Comparison of ENCODE assay signal across 22 mouse cellular contexts in genomic region chr2:134984884-134985283, GRCm38 (mm10).
A peak's percentile ranks its signal among the peaks of the same experiment; 100 is the strongest.
DNase-seq lines count a peak whose midpoint lies in the region; ATAC-seq and TF ChIP-seq lines count a peak whose summit lies in the region.
"Had no signal": no experiment of that assay in that cellular context is flagged by ENCODE, and none has a peak within 500 bp of the region (broad histone marks: within the 10 kb centered on the region; RNA-seq: fewer than 3 reads in every experiment).

No protein-coding gene starts in this region.

- no peak overlapping the region for H3K4me2 ChIP-seq in hindbrain, postnatal 0 days (ENCODE audit: low read depth, low read length)
- H3K4me2 ChIP-seq in hindbrain, embryonic 12.5 days (replicated peaks): no peak overlapping the region
- no peak overlapping the region for H3K4me2 ChIP-seq in neural tube, embryonic 14.5 days (ENCODE audit: low read depth, low read length)
- H3K4me2 ChIP-seq in neural tube, embryonic 15.5 days: no peak overlapping the region
- H3K4me2 ChIP-seq: embryonic facial prominence, embryonic 13.5 days; embryonic facial prominence, embryonic 15.5 days; forebrain, embryonic 12.5 days had no signal

- H3K27me3 ChIP-seq in hindbrain, postnatal 0 days (ENCODE audit: insufficient read depth, low read length): no peaks in the 10 kb centered on the region
- H3K27me3 ChIP-seq in hindbrain, embryonic 12.5 days: no peaks in the 10 kb centered on the region
- H3K27me3 ChIP-seq in neural tube, embryonic 14.5 days (ENCODE audit: control insufficient read depth, insufficient read depth, low read length): no peaks in the 10 kb centered on the region
- no peaks in the 10 kb centered on the region for H3K27me3 ChIP-seq in neural tube, embryonic 15.5 days (replicated peaks)
- H3K27me3 ChIP-seq: embryonic facial prominence, embryonic 13.5 days; embryonic facial prominence, embryonic 15.5 days; forebrain, embryonic 12.5 days had no signal

- DNase-seq in hindbrain, postnatal 0 days (ENCODE audit: low spot score): no peak
- no peak for DNase-seq in thymus, postnatal 10 days (ENCODE audit: low spot score in 2 of 2)
- DNase-seq: adrenal gland, adult 2 months; adrenal gland, postnatal 10 days; adrenal gland, postnatal 25 days; cerebellum, adult 11 months; cerebellum, adult 18-20 months; cerebellum, adult 8-10 months; cerebellum, adult 9-11 months; cerebellum, postnatal 14 days; cerebellum, postnatal 36 days; embryo, embryonic 11 days had no signal

- TF ChIP-seq CTCF in hindbrain, postnatal 0 days (IDR thresholded peaks at IDR 0.05; ENCODE audit: low read depth): no peak

- no peak overlapping the region for H3K4me3 ChIP-seq in hindbrain, postnatal 0 days (ENCODE audit: low read length)
- no peak overlapping the region for H3K4me3 ChIP-seq in hindbrain, embryonic 12.5 days
- no peak overlapping the region for H3K4me3 ChIP-seq in neural tube, embryonic 14.5 days (ENCODE audit: low read depth, low read length)
- H3K4me3 ChIP-seq in neural tube, embryonic 15.5 days (replicated peaks): no peak overlapping the region
- H3K4me3 ChIP-seq: embryonic facial prominence, embryonic 13.5 days; embryonic facial prominence, embryonic 15.5 days; erythroblast, embryonic 14.5 days; forebrain, embryonic 10.5 days; forebrain, embryonic 12.5 days had no signal

- H3K9ac ChIP-seq in hindbrain, postnatal 0 days (replicated peaks; ENCODE audit: low read length): no peak overlapping the region
- H3K9ac ChIP-seq in hindbrain, embryonic 12.5 days: no peak overlapping the region
- no peak overlapping the region for H3K9ac ChIP-seq in neural tube, embryonic 14.5 days (replicated peaks; ENCODE audit: low read depth, low read length)
- H3K9ac ChIP-seq in neural tube, embryonic 15.5 days (replicated peaks): no peak overlapping the region
- H3K9ac ChIP-seq: embryonic facial prominence, embryonic 13.5 days; embryonic facial prominence, embryonic 15.5 days; forebrain, embryonic 12.5 days had no signal

- no peaks in the 10 kb centered on the region for H3K36me3 ChIP-seq in hindbrain, postnatal 0 days (ENCODE audit: insufficient read depth, low read length)
- no peaks in the 10 kb centered on the region for H3K36me3 ChIP-seq in hindbrain, embryonic 12.5 days
- H3K36me3 ChIP-seq in neural tube, embryonic 14.5 days (ENCODE audit: control insufficient read depth, insufficient read depth, low read length): no peaks in the 10 kb centered on the region
- no peaks in the 10 kb centered on the region for H3K36me3 ChIP-seq in neural tube, embryonic 15.5 days
- H3K36me3 ChIP-seq: embryonic facial prominence, embryonic 13.5 days; embryonic facial prominence, embryonic 15.5 days; forebrain, embryonic 10.5 days; forebrain, embryonic 12.5 days had no signal

- H3K27ac ChIP-seq in hindbrain, postnatal 0 days: no peak overlapping the region
- no peak overlapping the region for H3K27ac ChIP-seq in hindbrain, embryonic 12.5 days
- H3K27ac ChIP-seq in neural tube, embryonic 14.5 days (ENCODE audit: low read depth, low read length): no peak overlapping the region
- H3K27ac ChIP-seq in neural tube, embryonic 15.5 days (replicated peaks): no peak overlapping the region
- H3K27ac ChIP-seq: embryonic facial prominence, embryonic 13.5 days; embryonic facial prominence, embryonic 15.5 days; forebrain, embryonic 10.5 days; forebrain, embryonic 12.5 days had no signal

- 0 out of 2 replicates have a peak, but pooled peaks have one; percentile 29 for ATAC-seq in hindbrain, postnatal 0 days
- no peak for ATAC-seq in hindbrain, embryonic 12.5 days (ENCODE audit: low FRiP score)
- peak; percentile 66 for ATAC-seq in neural tube, embryonic 14.5 days (ENCODE audit: low read depth)
- ATAC-seq in neural tube, embryonic 15.5 days (ENCODE audit: low FRiP score): peak; percentile 69
- ATAC-seq: forebrain, embryonic 14.5 days; forebrain, embryonic 16.5 days had no signal

- no peaks in the 10 kb centered on the region for H3K4me1 ChIP-seq in hindbrain, postnatal 0 days (ENCODE audit: insufficient read depth, low read length)
- no peaks in the 10 kb centered on the region for H3K4me1 ChIP-seq in hindbrain, embryonic 12.5 days
- no peaks in the 10 kb centered on the region for H3K4me1 ChIP-seq in neural tube, embryonic 14.5 days (ENCODE audit: control insufficient read depth, insufficient read depth, low read length)
- peaks cover 3% of the 10 kb centered on the region for H3K4me1 ChIP-seq in neural tube, embryonic 15.5 days
- H3K4me1 ChIP-seq: embryonic facial prominence, embryonic 13.5 days; embryonic facial prominence, embryonic 15.5 days; forebrain, embryonic 10.5 days; forebrain, embryonic 12.5 days had no signal

- WGBS in hindbrain, postnatal 0 days: 78% methylated on average over 3 of the region's 3 CpGs
- WGBS in hindbrain, embryonic 12.5 days: 87% methylated on average over 3 of the region's 3 CpGs
- 86% methylated on average over 3 of the region's 3 CpGs for WGBS in neural tube, embryonic 14.5 days
- 56% methylated on average over 3 of the region's 3 CpGs for WGBS in neural tube, embryonic 15.5 days

- H3K9me3 ChIP-seq in hindbrain, postnatal 0 days (ENCODE audit: low read length): no peaks in the 10 kb centered on the region
- no peaks in the 10 kb centered on the region for H3K9me3 ChIP-seq in hindbrain, embryonic 12.5 days (replicated peaks)
- H3K9me3 ChIP-seq in neural tube, embryonic 14.5 days (ENCODE audit: control insufficient read depth, low read length): no peaks in the 10 kb centered on the region
- no peaks in the 10 kb centered on the region for H3K9me3 ChIP-seq in neural tube, embryonic 15.5 days (replicated peaks)
- H3K9me3 ChIP-seq: embryonic facial prominence, embryonic 13.5 days; embryonic facial prominence, embryonic 15.5 days; forebrain, embryonic 10.5 days; forebrain, embryonic 12.5 days had no signal
